Mouse (Mus musculus): ENCODE data around the gene Arcn1. TPM values are rescaled to one million over a fixed set of nuclear protein-coding genes. Genes with fewer than 3 reads are reported as not detected.

Gene Arcn1
- polyA plus RNA-seq, 1 experiment from 2014 or later: 202 TPM

DNA sequence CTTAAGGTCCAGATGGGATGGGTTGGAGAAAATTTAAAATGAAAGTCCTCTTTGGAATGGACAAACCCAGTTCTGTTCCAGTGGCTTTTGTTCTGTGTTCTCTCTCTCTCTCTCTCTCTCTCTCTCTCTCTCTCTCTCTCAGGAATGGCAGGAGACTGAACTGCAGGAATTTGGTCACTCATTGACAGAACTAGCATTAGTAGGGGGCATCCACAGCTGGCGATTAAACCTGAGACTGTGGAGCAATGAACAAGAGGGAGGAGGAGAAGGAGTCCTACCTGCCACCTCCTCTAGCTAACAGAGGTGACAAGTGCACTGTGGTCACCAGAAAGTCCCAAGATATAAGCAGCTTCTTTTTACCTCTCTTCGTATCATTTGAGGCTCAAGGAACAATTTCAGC is 31.3 kb downstream of the Arcn1 start:
- Histone ChIP-seq H3K4me2 (replicated peaks; ENCODE audit: low read depth, low read length) (no peak overlapping the region), H3K36me3 (ENCODE audit: control insufficient read depth, insufficient read depth, low read length) (no peaks in the 10 kb centered on the region), H3K9ac (replicated peaks; ENCODE audit: low read depth, low read length) (no peak overlapping the region), H3K27me3 (ENCODE audit: control insufficient read depth, insufficient read depth, low read length) (no peaks in the 10 kb centered on the region), H3K4me1 (ENCODE audit: control insufficient read depth, insufficient read depth, low read length) (peaks cover 8% of the 10 kb centered on the region; the same call in 1 of the 2 replicates), H3K27ac (ENCODE audit: low read length) (no peak overlapping the region), H3K4me3 (ENCODE audit: low read depth, low read length) (no peak overlapping the region), H3K9me3 (ENCODE audit: control insufficient read depth, low read depth, low read length) (peaks cover 5% of the 10 kb centered on the region; the same call in 1 of the 2 replicates)
- 77% methylated on average over 2 of the region's 2 CpGs for WGBS
- no peak for ATAC-seq (ENCODE audit: insufficient number of reproducible peaks, insufficient read depth, low FRiP score, low read depth)

GRCm38 (mm10) chr9:44735886-44736285 is 31.8 kb downstream of the Arcn1 start:
- Histone ChIP-seq H3K27me3 (ENCODE audit: control insufficient read depth, insufficient read depth, low read length) (no peaks in the 10 kb centered on the region), H3K9ac (replicated peaks; ENCODE audit: low read depth, low read length) (no peak overlapping the region), H3K4me2 (replicated peaks; ENCODE audit: low read depth, low read length) (no peak overlapping the region), H3K4me1 (ENCODE audit: control insufficient read depth, insufficient read depth, low read length) (peaks cover 8% of the 10 kb centered on the region; the same call in 1 of the 2 replicates), H3K27ac (ENCODE audit: low read length) (no peak overlapping the region), H3K36me3 (ENCODE audit: control insufficient read depth, insufficient read depth, low read length) (no peaks in the 10 kb centered on the region), H3K9me3 (ENCODE audit: control insufficient read depth, low read depth, low read length) (peaks cover 5% of the 10 kb centered on the region; the same call in 1 of the 2 replicates), H3K4me3 (ENCODE audit: low read depth, low read length) (no peak overlapping the region)
- WGBS: 67% methylated on average over 6 of the region's 6 CpGs
- no peak for ATAC-seq (ENCODE audit: insufficient number of reproducible peaks, insufficient read depth, low FRiP score, low read depth)

- H3K9me3 ChIP-seq (ENCODE audit: control insufficient read depth, low read depth, low read length): peaks cover 5% of the 10 kb centered on the region; the same call in 1 of the 2 replicates
- H3K27ac ChIP-seq (ENCODE audit: low read length): peak within 1 kb of the TSS; percentile 59; the same call in 1 of the 2 replicates
- no peaks in the 10 kb centered on the region for H3K36me3 ChIP-seq (ENCODE audit: control insufficient read depth, insufficient read depth, low read length)
- peaks cover 8% of the 10 kb centered on the region; the same call in 1 of the 2 replicates for H3K4me1 ChIP-seq (ENCODE audit: control insufficient read depth, insufficient read depth, low read length)
- ATAC-seq (ENCODE audit: insufficient number of reproducible peaks, insufficient read depth, low FRiP score, low read depth): peak; percentile 81
- H3K4me2 ChIP-seq (replicated peaks; ENCODE audit: low read depth, low read length): peak within 1 kb of the TSS; percentile 95
- peak within 1 kb of the TSS; percentile 50 for H3K9ac ChIP-seq (replicated peaks; ENCODE audit: low read depth, low read length)
- H3K27me3 ChIP-seq (ENCODE audit: control insufficient read depth, insufficient read depth, low read length): no peaks in the 10 kb centered on the region
- H3K4me3 ChIP-seq (ENCODE audit: low read depth, low read length): peak within 1 kb of the TSS; percentile 54
- under 1% methylated on average over 47 of the region's 47 CpGs for WGBS
These were observed 32.8 kb downstream of the Arcn1 start, which contains the start of gene Phldb1 for GRCm38 (mm10) chr9:44734524-44735494. Phldb1 (minus strand) TSS chr9:44735198.

GRCm38 (mm10) chr9:44733671-44734523 is 33.7 kb downstream of the Arcn1 start:
- Histone ChIP-seq H3K4me2 (replicated peaks; ENCODE audit: low read depth, low read length) (peak overlapping the region; percentile 95), H3K27ac (ENCODE audit: low read length) (peak overlapping the region; percentile 59; the same call in 1 of the 2 replicates), H3K4me3 (ENCODE audit: low read depth, low read length) (peak overlapping the region; percentile 54), H3K36me3 (ENCODE audit: control insufficient read depth, insufficient read depth, low read length) (no peaks in the 10 kb centered on the region), H3K4me1 (ENCODE audit: control insufficient read depth, insufficient read depth, low read length) (peaks cover 8% of the 10 kb centered on the region; the same call in 1 of the 2 replicates), H3K9ac (replicated peaks; ENCODE audit: low read depth, low read length) (peak overlapping the region; percentile 50), H3K27me3 (ENCODE audit: control insufficient read depth, insufficient read depth, low read length) (no peaks in the 10 kb centered on the region), H3K9me3 (ENCODE audit: control insufficient read depth, low read depth, low read length) (peaks cover under 1% of the 10 kb centered on the region; the same call in 1 of the 2 replicates)
- WGBS: 1% methylated on average over 79 of the region's 79 CpGs
- peak; percentile 44 for ATAC-seq (ENCODE audit: insufficient number of reproducible peaks, insufficient read depth, low FRiP score, low read depth)

- Histone ChIP-seq H3K4me2 (replicated peaks; ENCODE audit: low read depth, low read length) (peak overlapping the region; percentile 95), H3K9ac (replicated peaks; ENCODE audit: low read depth, low read length) (peak overlapping the region; percentile 50), H3K27me3 (ENCODE audit: control insufficient read depth, insufficient read depth, low read length) (no peaks in the 10 kb centered on the region), H3K4me1 (ENCODE audit: control insufficient read depth, insufficient read depth, low read length) (peaks cover 8% of the 10 kb centered on the region; the same call in 1 of the 2 replicates), H3K36me3 (ENCODE audit: control insufficient read depth, insufficient read depth, low read length) (no peaks in the 10 kb centered on the region), H3K9me3 (ENCODE audit: control insufficient read depth, low read depth, low read length) (no peaks in the 10 kb centered on the region), H3K27ac (ENCODE audit: low read length) (peak overlapping the region; percentile 59; the same call in 1 of the 2 replicates), H3K4me3 (ENCODE audit: low read depth, low read length) (peak overlapping the region; percentile 54)
- WGBS: 63% methylated on average over 12 of the region's 12 CpGs
- no peak for ATAC-seq (ENCODE audit: insufficient number of reproducible peaks, insufficient read depth, low FRiP score, low read depth)
These were observed 34.6 kb downstream of the Arcn1 start for GRCm38 (mm10) chr9:44732921-44733530.

- no peak for ATAC-seq (ENCODE audit: insufficient number of reproducible peaks, insufficient read depth, low FRiP score, low read depth)
- 52% methylated on average over 5 of the region's 5 CpGs for WGBS
- no peak overlapping the region for H3K9ac ChIP-seq (replicated peaks; ENCODE audit: low read depth, low read length)
- peaks cover 8% of the 10 kb centered on the region; the same call in 1 of the 2 replicates for H3K4me1 ChIP-seq (ENCODE audit: control insufficient read depth, insufficient read depth, low read length)
- no peak overlapping the region for H3K4me2 ChIP-seq (replicated peaks; ENCODE audit: low read depth, low read length)
- no peaks in the 10 kb centered on the region for H3K27me3 ChIP-seq (ENCODE audit: control insufficient read depth, insufficient read depth, low read length)
- no peaks in the 10 kb centered on the region for H3K36me3 ChIP-seq (ENCODE audit: control insufficient read depth, insufficient read depth, low read length)
- H3K9me3 ChIP-seq (ENCODE audit: control insufficient read depth, low read depth, low read length): no peaks in the 10 kb centered on the region
- H3K27ac ChIP-seq (ENCODE audit: low read length): no peak overlapping the region
- no peak overlapping the region for H3K4me3 ChIP-seq (ENCODE audit: low read depth, low read length)
These were observed 35.5 kb downstream of the Arcn1 start for GRCm38 (mm10) chr9:44732130-44732549.

- no peaks in the 10 kb centered on the region for H3K9me3 ChIP-seq (ENCODE audit: control insufficient read depth, low read depth, low read length)
- H3K9ac ChIP-seq (replicated peaks; ENCODE audit: low read depth, low read length): no peak overlapping the region
- H3K36me3 ChIP-seq (ENCODE audit: control insufficient read depth, insufficient read depth, low read length): no peaks in the 10 kb centered on the region
- no peak for ATAC-seq (ENCODE audit: insufficient number of reproducible peaks, insufficient read depth, low FRiP score, low read depth)
- no peak overlapping the region for H3K4me2 ChIP-seq (replicated peaks; ENCODE audit: low read depth, low read length)
- peaks cover 9% of the 10 kb centered on the region; the same call in 1 of the 2 replicates for H3K4me1 ChIP-seq (ENCODE audit: control insufficient read depth, insufficient read depth, low read length)
- 64% methylated on average over 5 of the region's 5 CpGs for WGBS
- H3K27ac ChIP-seq (ENCODE audit: low read length): no peak overlapping the region
- H3K4me3 ChIP-seq (ENCODE audit: low read depth, low read length): no peak overlapping the region
- H3K27me3 ChIP-seq (ENCODE audit: control insufficient read depth, insufficient read depth, low read length): no peaks in the 10 kb centered on the region
These were observed 40.2 kb downstream of the Arcn1 start for GRCm38 (mm10) chr9:44727441-44727840.

All from stomach, embryonic 14.5 days (tissue).